Mouse (Mus musculus): ENCODE data around the gene Apoa5.

DNA sequence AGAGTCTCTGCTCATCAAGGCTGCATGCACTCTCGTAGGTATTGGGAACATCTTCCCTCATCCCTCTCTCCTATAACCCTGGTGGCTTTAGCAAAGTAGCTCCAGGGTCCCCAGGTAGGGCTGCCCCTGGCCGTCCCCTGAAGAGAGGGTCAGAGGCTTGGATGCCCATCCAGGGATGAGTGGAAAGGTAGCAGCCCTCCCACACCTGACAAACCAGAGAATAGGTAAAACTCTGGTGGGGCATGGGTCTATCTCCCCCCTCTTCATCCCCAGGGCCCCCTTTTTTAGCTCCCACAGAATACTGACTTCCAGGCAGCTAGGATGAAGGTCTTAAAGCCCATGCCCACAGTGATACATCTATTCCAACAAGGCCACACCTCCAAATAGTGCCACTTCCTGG is 52.0 kb downstream of the Apoa5 start:
- TF ChIP-seq EP300 (IDR thresholded peaks at IDR 0.05; ENCODE audit: low read depth) (no peak), CTCF (IDR thresholded peaks at IDR 0.05; ENCODE audit: low read depth) (no peak)

All from liver, embryonic 14.5 days (tissue).